Mouse (Mus musculus) frontal cortex, postnatal 14 days (tissue): ENCODE results near the gene Cdr2l.

Experiments
- DNase-seq, 2 experiments: peaks; one replicate each; pipeline ENCODE4 v3.0.0; 2022; ENCODE audit warnings: low spot score in 2 of 2

Gene Cdr2l

GRCm38 (mm10) chr11:115441417-115441816, 59.7 kb downstream of the Cdr2l start:
- no peak for DNase-seq
